Mouse (Mus musculus) myocyte (in vitro differentiated cells): Measurements from ENCODE around the gene Kat7.

Experiments used
- CEBPB ChIP-seq: IDR thresholded peaks from 2 replicates; pipeline ENCODE4 v1.6.1; 2011; ENCODE audit warnings: mild to moderate bottlenecking, moderate library complexity; ENCODE audit not compliant: poor library complexity, insufficient read depth, severe bottlenecking
- E2F4 ChIP-seq: IDR thresholded peaks from one replicate; pipeline ENCODE4 v1.6.1; 2011; ENCODE audit warnings: mild to moderate bottlenecking, control low read depth, moderate library complexity; ENCODE audit not compliant: insufficient read depth
- MAX ChIP-seq: IDR thresholded peaks from one replicate; pipeline ENCODE4 v1.6.1; 2011; ENCODE audit warnings: low read depth, mild to moderate bottlenecking, control low read depth
- MYOG ChIP-seq, 3 experiments: IDR thresholded peaks; one replicate each; pipeline ENCODE4 v1.6.1; 2011; ENCODE audit warnings: control low read depth in 2 of 3, low read depth in 2 of 3, mild to moderate bottlenecking in 2 of 3; ENCODE audit not compliant: insufficient read length in 2 of 3, control insufficient read depth in 1 of 3, insufficient read depth in 1 of 3
- POLR2A ChIP-seq: IDR thresholded peaks from one replicate; pipeline ENCODE4 v1.6.1; 2011; ENCODE audit warnings: low read depth, mild to moderate bottlenecking, control low read depth, moderate library complexity; ENCODE audit not compliant: insufficient read length
- POLR2AphosphoS2 ChIP-seq: IDR thresholded peaks from one replicate; pipeline ENCODE4 v1.6.1; 2011; ENCODE audit warnings: low read depth, control low read depth; ENCODE audit not compliant: insufficient read length
- REST ChIP-seq: IDR thresholded peaks from one replicate; pipeline ENCODE4 v1.6.1; 2011; ENCODE audit warnings: mild to moderate bottlenecking, control low read depth, moderate library complexity; ENCODE audit not compliant: insufficient read depth, insufficient read length
- SRF ChIP-seq: IDR thresholded peaks from one replicate; pipeline ENCODE4 v1.6.1; 2011; ENCODE audit warnings: low read depth; ENCODE audit not compliant: control insufficient read depth, insufficient read length
- TCF12 ChIP-seq: IDR thresholded peaks from one replicate; pipeline ENCODE4 v1.6.1; 2011; ENCODE audit warnings: mild to moderate bottlenecking, control low read depth; ENCODE audit not compliant: poor library complexity, insufficient read depth, severe bottlenecking
- TCF3 ChIP-seq: IDR thresholded peaks from one replicate; pipeline ENCODE4 v1.6.1; 2011; ENCODE audit warnings: low read depth, control low read depth; ENCODE audit not compliant: insufficient read length

- no peak for TF ChIP-seq POLR2A
- TF ChIP-seq TCF3 = no peak
- no peak for TF ChIP-seq MAX
- no peak for TF ChIP-seq CEBPB
- TF ChIP-seq REST = no peak
- no peak for TF ChIP-seq POLR2AphosphoS2
- TF ChIP-seq SRF = no peak
- TF ChIP-seq TCF12 = no peak
- TF ChIP-seq E2F4 = no peak
- TF ChIP-seq MYOG (IDR thresholded peaks at IDR 0.05; ENCODE audit: control insufficient read depth in 1 of 3, insufficient read depth in 1 of 3, insufficient read length in 2 of 3, low read depth in 2 of 3) = no peak
Measured at GRCm38 (mm10) chr11:95344181-95344580, 34.1 kb upstream of the Kat7 start.
